Mouse (Mus musculus): Measurements from ENCODE around the gene Trim34b. TPM values are rescaled to one million over a fixed set of nuclear protein-coding genes. Genes with fewer than 3 reads are reported as not detected.

Trim34b gene
- polyA plus RNA-seq, 1 experiment from 2014 or later = not detected

GRCm38 (mm10) chr7:104366339-104366738 is 37.1 kb downstream of the Trim34b start:
- H3K36me3 ChIP-seq = no peaks in the 10 kb centered on the region
- no peak overlapping the region for H3K27ac ChIP-seq
- no peaks in the 10 kb centered on the region for H3K9me3 ChIP-seq (replicated peaks)
- no peaks in the 10 kb centered on the region for H3K27me3 ChIP-seq (ENCODE audit: low read depth, poor library complexity, severe bottlenecking)
- H3K4me3 ChIP-seq = no peak overlapping the region
- H3K4me1 ChIP-seq = no peaks in the 10 kb centered on the region
- DNase-seq (ENCODE audit: low spot score) = no peak

GRCm38 (mm10) chr7:104369736-104370414 is 40.6 kb downstream of the Trim34b start, which contains the start of gene Trim30b:
Gene Trim30b (minus strand): TSS chr7:104369884.
- no peak for DNase-seq (ENCODE audit: low spot score)
- Histone ChIP-seq H3K4me1 (no peaks in the 10 kb centered on the region), H3K27ac (no peak within 1 kb of the TSS), H3K4me3 (no peak within 1 kb of the TSS), H3K36me3 (no peaks in the 10 kb centered on the region), H3K9me3 (replicated peaks) (no peaks in the 10 kb centered on the region), H3K27me3 (ENCODE audit: low read depth, poor library complexity, severe bottlenecking) (no peaks in the 10 kb centered on the region)
- 73% methylated on average over 1 of the region's 1 CpGs for WGBS

Other genes starting within 250 kb of the Trim34b start
- not detected in 2 replicates for gene Olfr645, start 244.0 kb upstream of the Trim34b start, polyA plus RNA-seq (2016; fragmentation: Nextera tagmentation; extraction: Ambion mirVana)
- gene Olfr646, start 224.6 kb upstream of the Trim34b start, polyA plus RNA-seq (2016; fragmentation: Nextera tagmentation; extraction: Ambion mirVana) = not detected in 2 replicates
- not detected in 2 replicates for gene Ubqln5, start 199.6 kb upstream of the Trim34b start, polyA plus RNA-seq (2016; fragmentation: Nextera tagmentation; extraction: Ambion mirVana)
- gene Olfr643, start 192.1 kb upstream of the Trim34b start, polyA plus RNA-seq (2016; fragmentation: Nextera tagmentation; extraction: Ambion mirVana) = not detected in 2 replicates
- not detected in 2 replicates for gene Ubqln3, start 186.2 kb upstream of the Trim34b start, polyA plus RNA-seq (2016; fragmentation: Nextera tagmentation; extraction: Ambion mirVana)
- gene Ubqlnl, start 178.9 kb upstream of the Trim34b start, polyA plus RNA-seq (2016; fragmentation: Nextera tagmentation; extraction: Ambion mirVana) = not detected in 2 replicates
- gene Olfm5, start 164.6 kb upstream of the Trim34b start, polyA plus RNA-seq (2016; fragmentation: Nextera tagmentation; extraction: Ambion mirVana) = not detected in 2 replicates
- 0.16 and 0.29 TPM in 2 replicates for gene Olfr648, start 146.1 kb upstream of the Trim34b start, polyA plus RNA-seq (2016; fragmentation: Nextera tagmentation; extraction: Ambion mirVana)
- gene Olfr649, start 133.5 kb upstream of the Trim34b start, polyA plus RNA-seq (2016; fragmentation: Nextera tagmentation; extraction: Ambion mirVana) = not detected in 2 replicates
- gene Trim6, start 110.7 kb upstream of the Trim34b start, polyA plus RNA-seq (2016; fragmentation: Nextera tagmentation; extraction: Ambion mirVana) = 6.4 and 7.0 TPM in 2 replicates
- gene Trim34a, start 85.0 kb upstream of the Trim34b start, polyA plus RNA-seq (2016; fragmentation: Nextera tagmentation; extraction: Ambion mirVana) = 0.31 and 0.91 TPM in 2 replicates
- gene Trim5, start 41.4 kb upstream of the Trim34b start, polyA plus RNA-seq (2016; fragmentation: Nextera tagmentation; extraction: Ambion mirVana) = not detected in 2 replicates
- 1.7 and 2.3 TPM in 2 replicates for gene Trim12a, start 14.0 kb upstream of the Trim34b start, polyA plus RNA-seq (2016; fragmentation: Nextera tagmentation; extraction: Ambion mirVana)
- 0.79 and 1.1 TPM in 2 replicates for gene Trim12c, start 23.9 kb downstream of the Trim34b start, polyA plus RNA-seq (2016; fragmentation: Nextera tagmentation; extraction: Ambion mirVana)
- 0.05 and 0.09 TPM in 2 replicates for gene Trim30b, start 40.4 kb downstream of the Trim34b start, polyA plus RNA-seq (2016; fragmentation: Nextera tagmentation; extraction: Ambion mirVana)
- not detected in 2 replicates for gene Trim30c, start 71.4 kb downstream of the Trim34b start, polyA plus RNA-seq (2016; fragmentation: Nextera tagmentation; extraction: Ambion mirVana)
- gene Trim30a, start 135.7 kb downstream of the Trim34b start, polyA plus RNA-seq (2016; fragmentation: Nextera tagmentation; extraction: Ambion mirVana) = 0.33 and 0.39 TPM in 2 replicates
- gene Trim30d, start 178.4 kb downstream of the Trim34b start, polyA plus RNA-seq (2016; fragmentation: Nextera tagmentation; extraction: Ambion mirVana) = 0.11 TPM in 1 of 2 replicates, not detected in the other
- gene Olfr651, start 220.7 kb downstream of the Trim34b start, polyA plus RNA-seq (2016; fragmentation: Nextera tagmentation; extraction: Ambion mirVana) = not detected in 2 replicates
- gene Olfr652, start 231.4 kb downstream of the Trim34b start, polyA plus RNA-seq (2016; fragmentation: Nextera tagmentation; extraction: Ambion mirVana) = not detected in 2 replicates
- gene Olfr653, start 247.8 kb downstream of the Trim34b start, polyA plus RNA-seq (2016; fragmentation: Nextera tagmentation; extraction: Ambion mirVana) = not detected in 2 replicates

Data from limb, embryonic 10.5 days (tissue).